8 mouse cellular contexts compared by ENCODE assay signal in genomic region chr12:30912048-30912381, GRCm38 (mm10). TPM values are rescaled to one million over a fixed set of nuclear protein-coding genes. Genes with fewer than 3 reads are reported as not detected.
DNase-seq lines count a peak whose midpoint lies in the region; ATAC-seq and TF ChIP-seq lines count a peak whose summit lies in the region.

No protein-coding gene starts in this region.

- H3K36me3 ChIP-seq in megakaryocyte, embryonic 14.5 days (replicated peaks; ENCODE audit: low read length): peaks cover 3% of the 10 kb centered on the region

- DNase-seq in T-cell, adult 2 months (ENCODE audit: low spot score): peak; percentile 43
- DNase-seq in cerebellum, adult 2 months: peak in 1 of 2 experiments; percentile 65
- DNase-seq in forelimb bud, embryonic 11.5 days (ENCODE audit: low read depth, low spot score): peak; percentile 7
- DNase-seq in left cerebral cortex, postnatal 10 days (ENCODE audit: extremely low spot score in 1 of 2, low spot score in 2 of 2): peak; percentile 39 to 41
- DNase-seq in spleen, adult 12 weeks (ENCODE audit: low spot score): peak; percentile 38
- DNase-seq in adipocyte (ENCODE audit: low spot score): no peak

- no peaks in the 10 kb centered on the region for H3K27me3 ChIP-seq in cerebellum, adult 2 months (ENCODE audit: control insufficient read depth, insufficient read depth, low read length)
- H3K27me3 ChIP-seq in megakaryocyte, embryonic 14.5 days (replicated peaks): peaks cover 15% of the 10 kb centered on the region

- intact Hi-C loops in left cerebral cortex, postnatal 10 days (cut with DNase I): no loop called here

- WGBS in cerebellum, adult 2 months: under 1% methylated on average over 19 of the region's 19 CpGs

- H3K9me3 ChIP-seq in megakaryocyte, embryonic 14.5 days: no peaks in the 10 kb centered on the region

- peak overlapping the region; percentile 8; the same call in 1 of the 2 replicates for H3K27ac ChIP-seq in cerebellum, adult 2 months (ENCODE audit: insufficient read depth, low read length)

- H3K4me1 ChIP-seq in cerebellum, adult 2 months (ENCODE audit: control insufficient read depth, insufficient read depth, low read length): peaks cover 2% of the 10 kb centered on the region
- peaks cover 34% of the 10 kb centered on the region for H3K4me1 ChIP-seq in megakaryocyte, embryonic 14.5 days

- TF ChIP-seq POLR2A in cerebellum, adult 2 months (IDR thresholded peaks at IDR 0.05; ENCODE audit: borderline replicate concordance, insufficient read depth, low read length): no peak

- ATAC-seq in inflammation-experienced regulatory T-cells, adult 6 months: peak; percentile 26

- H3K4me3 ChIP-seq in cerebellum, adult 2 months (replicated peaks; ENCODE audit: insufficient read depth, low read depth, low read length): peak overlapping the region; percentile 86
- H3K4me3 ChIP-seq in megakaryocyte, embryonic 14.5 days (replicated peaks): peak overlapping the region; percentile 97

- no peak for TF ChIP-seq CTCF in cerebellum, adult 2 months (IDR thresholded peaks at IDR 0.05; ENCODE audit: borderline replicate concordance, insufficient read depth, low read depth, low read length)

RNA-seq across cellular contexts. Expression of gene Sh3yl1, which starts 0.5 kb away (rescaled TPM):
- 8.1 and 8.5 TPM in 2 replicates for polyA plus RNA-seq in cerebellum, adult 2 months (2012; rRNA removed)
- polyA plus RNA-seq in inflammation-experienced regulatory T-cells, adult 6 months (2017; shearing (Covaris generic)): 1 to 10 TPM in 1 of 3 experiments, under 1 TPM in 2; 0.32 to 1.8 (median 0.82) TPM
- total RNA-seq in left cerebral cortex, postnatal 10 days (2021): 10 to 100 TPM; 20.4 to 21.5 TPM
- not detected in 2 replicates for polyA plus RNA-seq in megakaryocyte, embryonic 14.5 days (2012; ENCODE audit: insufficient read depth, low replicate concordance)

RNA-seq across cellular contexts. Expression of gene Acp1, which starts 0.6 kb away (rescaled TPM):
- 25.2 and 27.4 TPM in 2 replicates for polyA plus RNA-seq in cerebellum, adult 2 months (2012; rRNA removed)
- polyA plus RNA-seq in inflammation-experienced regulatory T-cells, adult 6 months (2017; shearing (Covaris generic)): 100 to 1,000 TPM in 1 of 3 experiments, 10 to 100 TPM in 2; 82.3 to 118 (median 93.2) TPM
- total RNA-seq in left cerebral cortex, postnatal 10 days (2021): 10 to 100 TPM; 49.7 to 52.4 TPM
- polyA plus RNA-seq in megakaryocyte, embryonic 14.5 days (2012; ENCODE audit: insufficient read depth, low replicate concordance): 1.1 TPM in 1 of 2 replicates, not detected in the other

RNA-seq across cellular contexts. Expression of gene Alkal2, which starts 27.9 kb away (rescaled TPM):
- polyA plus RNA-seq in cerebellum, adult 2 months (2012; rRNA removed): 0.11 and 0.19 TPM in 2 replicates
- not detected for polyA plus RNA-seq in inflammation-experienced regulatory T-cells, adult 6 months (2017; shearing (Covaris generic))
- total RNA-seq in left cerebral cortex, postnatal 10 days (2021): 1 to 10 TPM; 1.3 to 1.6 TPM
- polyA plus RNA-seq in megakaryocyte, embryonic 14.5 days (2012; ENCODE audit: insufficient read depth, low replicate concordance): not detected in 2 replicates

Comparison
In these comparisons a context has a peak if more than half of its experiments do, and no peak if none do; other contexts are left out.
1. RNA of gene Acp1, which starts 0.6 kb away (polyA plus RNA-seq): 82.3 to 118 TPM in inflammation-experienced regulatory T-cells, adult 6 months and 25.2 to 27.4 TPM in cerebellum, adult 2 months; 1.1 TPM in megakaryocyte, embryonic 14.5 days; every median in the first group is over 10 times any median in the second.